Mouse (Mus musculus) embryo, embryonic 9.5 days (tissue): ENCODE measurements at regions not wholly inside any gene's neighbourhood (a gene's known extent, or its start where the extent isn't known, plus 50 kb on each side); places are given as distances from the start of the nearest gene placed in this dataset.

Source experiments
- DNase-seq: peaks from one replicate; pipeline ENCODE4 v3.0.0-alpha.2; 2017; ENCODE audit errors: extremely low spot score

DNA sequence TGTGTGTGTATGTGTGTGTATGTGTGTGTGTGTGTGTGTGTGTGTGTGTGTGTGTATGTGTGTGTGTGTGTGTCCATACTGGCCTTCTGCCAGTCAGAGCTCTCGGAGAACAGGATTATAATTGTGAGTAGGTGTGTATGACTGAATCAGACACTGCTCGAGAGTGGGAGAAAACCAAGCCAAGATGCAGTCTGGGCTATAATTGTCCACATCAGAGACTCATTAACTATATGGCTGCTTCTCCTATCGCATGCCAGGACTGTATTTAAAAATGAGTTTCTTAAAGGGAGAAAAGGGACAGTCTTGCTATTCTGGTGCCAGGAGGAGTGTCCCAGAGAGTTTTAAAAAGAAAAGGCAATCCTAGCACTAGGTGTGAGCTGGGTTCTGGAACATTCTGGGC, 58.7 kb upstream of the Adpgk start:
- no peak for DNase-seq

DNA sequence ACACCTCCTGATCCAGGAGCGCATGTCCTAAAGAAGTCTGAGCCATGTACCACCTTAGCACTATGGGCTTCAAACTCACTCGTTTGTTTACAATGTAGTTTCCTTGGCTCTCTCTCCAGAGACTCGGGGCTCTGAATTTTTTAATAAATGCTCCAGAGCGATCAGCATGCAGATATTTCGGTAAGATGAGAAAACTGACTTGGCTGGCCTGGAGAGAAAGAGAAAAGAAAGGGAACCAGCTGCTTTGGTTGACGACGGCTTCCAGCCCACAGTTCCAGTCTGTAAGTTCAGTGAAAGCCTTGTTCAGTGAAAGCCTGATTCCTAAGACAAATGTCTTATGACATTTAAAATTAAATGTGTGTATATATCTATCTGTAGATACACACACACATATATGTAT, 59.4 kb upstream of the Adpgk start:
- no peak for DNase-seq

DNA sequence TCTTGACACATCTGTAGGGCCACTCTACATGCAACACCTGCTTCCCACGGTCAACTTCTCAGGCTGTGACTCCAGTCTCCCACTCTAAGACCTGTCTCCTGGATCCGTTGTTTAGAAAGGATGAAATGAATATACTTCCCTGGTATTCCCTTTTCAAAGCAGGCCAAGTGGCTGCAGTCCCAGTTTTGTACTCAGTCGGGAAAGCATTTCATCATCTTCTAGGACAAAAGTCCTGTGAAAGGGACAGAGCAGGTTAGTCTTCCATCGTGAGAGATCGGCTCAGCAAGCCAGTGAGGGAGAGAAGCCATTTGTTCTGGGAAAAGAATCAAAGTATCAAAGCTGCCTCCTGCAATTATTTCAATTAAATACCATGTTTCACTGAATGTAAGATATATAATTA, 60.2 kb upstream of the Adpgk start:
- no peak for DNase-seq

DNA sequence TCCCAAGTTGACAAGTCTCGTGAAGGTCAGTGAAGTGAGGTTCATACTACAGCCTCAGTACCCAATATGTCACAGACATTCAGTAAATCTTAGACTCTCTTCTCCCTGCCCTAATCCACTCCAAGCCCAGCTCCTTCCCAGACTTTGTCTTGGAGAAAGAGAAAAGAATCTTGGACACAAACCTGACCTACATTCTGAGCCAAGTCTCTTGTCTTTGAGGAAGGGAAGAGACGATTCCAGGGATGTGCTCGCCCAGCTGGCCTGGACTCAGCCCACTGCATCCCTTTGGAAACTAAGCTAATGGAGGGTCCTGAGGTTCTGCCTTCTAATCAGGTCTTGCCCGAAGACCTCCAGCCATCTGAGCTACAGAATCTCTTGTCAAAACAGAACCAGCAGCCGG, 61.2 kb upstream of the Adpgk start:
- no peak for DNase-seq

DNA sequence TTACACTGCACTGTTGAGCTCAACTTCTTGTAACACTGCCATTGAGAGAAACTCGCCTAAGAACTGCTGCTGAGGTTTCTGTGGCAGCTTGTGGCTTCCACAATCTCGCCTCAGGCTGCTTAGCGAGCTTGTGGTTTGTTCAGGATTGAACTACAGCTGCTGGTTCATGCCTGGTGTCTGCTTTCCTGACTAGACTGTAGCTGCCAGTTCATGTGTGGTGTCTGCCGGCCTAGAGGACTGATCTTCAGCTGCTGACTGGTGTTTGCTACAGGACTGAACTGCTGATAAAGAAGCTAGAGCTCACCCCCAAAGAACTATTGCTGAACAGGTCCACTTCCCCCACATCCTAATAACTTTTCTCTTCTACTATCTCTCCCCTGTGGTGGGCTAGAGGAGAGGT, 63.4 kb upstream of the Adpgk start:
- no peak for DNase-seq

DNA sequence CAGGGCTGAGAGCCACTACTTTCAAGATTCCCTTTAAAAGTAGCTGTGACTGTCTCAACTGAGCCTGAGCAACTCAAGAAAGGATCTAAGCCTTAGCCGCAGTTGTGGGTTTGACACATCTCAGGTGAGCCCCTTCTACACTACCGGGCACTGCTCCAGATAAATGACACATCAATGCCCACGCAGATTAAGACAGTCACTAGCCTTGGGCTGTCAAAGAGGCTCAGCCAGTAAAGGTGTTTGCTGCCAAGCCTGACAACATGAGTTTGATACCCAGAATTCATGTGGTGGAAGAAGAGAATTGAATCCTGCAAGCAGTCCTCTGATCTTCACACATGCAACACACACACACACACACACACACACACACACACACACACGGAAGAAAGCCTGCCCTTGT, 65.0 kb upstream of the Adpgk start:
- DNase-seq: no peak

DNA sequence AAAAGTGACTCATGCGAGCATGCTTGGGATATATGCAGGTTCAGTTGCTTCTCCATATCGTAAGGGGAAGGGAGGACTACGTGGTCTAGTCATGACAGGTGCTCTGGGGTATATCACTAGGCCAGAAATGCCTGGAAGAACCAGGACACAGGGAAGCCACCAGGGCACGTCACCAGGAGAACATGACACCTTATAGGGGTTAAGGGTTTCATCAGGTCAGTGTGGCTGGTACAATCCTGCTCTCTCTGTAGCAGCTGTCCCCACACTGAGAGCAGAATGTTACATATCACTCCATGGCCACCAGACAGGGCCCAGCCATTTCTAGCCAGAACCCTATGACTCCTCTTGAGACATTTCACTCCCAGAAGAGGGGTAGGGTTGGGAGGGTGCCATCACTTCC, 72.1 kb upstream of the Adpgk start:
- no peak for DNase-seq

DNA sequence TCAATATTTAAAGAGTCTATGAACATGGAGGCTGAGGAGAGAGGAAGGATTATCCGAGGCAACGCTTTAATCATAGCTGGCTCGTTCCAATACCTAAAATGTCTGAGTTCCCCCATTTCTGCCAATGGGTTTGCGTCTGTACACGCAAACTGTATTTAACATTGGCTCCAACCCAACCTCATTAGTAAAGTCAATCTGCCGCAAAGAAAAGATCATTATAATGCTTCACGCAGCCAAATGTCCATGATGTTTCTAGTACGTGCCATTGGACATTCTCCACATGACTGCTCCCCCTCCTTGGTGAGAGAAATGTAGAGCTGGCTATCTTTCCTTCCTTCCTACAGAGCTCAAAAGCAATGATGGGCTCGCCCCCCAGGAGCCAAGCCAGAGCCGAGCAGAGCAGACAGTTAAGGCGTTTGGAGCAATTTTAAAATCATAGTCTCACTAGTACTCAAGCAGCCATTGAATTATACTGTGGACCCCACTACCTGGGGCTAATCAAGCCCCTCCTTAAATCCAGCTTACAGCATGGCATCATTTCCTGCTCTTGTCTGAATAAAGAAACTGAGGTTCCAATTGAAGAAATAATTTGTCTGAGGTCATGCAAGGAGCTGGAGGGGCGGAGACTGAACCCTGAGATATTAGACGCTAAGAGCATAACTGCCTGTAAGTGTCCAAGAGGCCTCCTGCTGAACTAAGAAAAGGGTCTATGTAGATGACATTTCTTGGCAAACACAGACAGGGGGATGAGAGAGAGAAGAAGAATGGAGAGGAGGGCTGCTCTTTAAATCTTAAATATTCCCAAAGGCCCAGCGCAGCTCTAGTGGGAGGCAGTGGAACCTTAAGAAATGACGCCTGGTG, 88.5 kb upstream of the Adpgk start:
- DNase-seq: no peak

DNA sequence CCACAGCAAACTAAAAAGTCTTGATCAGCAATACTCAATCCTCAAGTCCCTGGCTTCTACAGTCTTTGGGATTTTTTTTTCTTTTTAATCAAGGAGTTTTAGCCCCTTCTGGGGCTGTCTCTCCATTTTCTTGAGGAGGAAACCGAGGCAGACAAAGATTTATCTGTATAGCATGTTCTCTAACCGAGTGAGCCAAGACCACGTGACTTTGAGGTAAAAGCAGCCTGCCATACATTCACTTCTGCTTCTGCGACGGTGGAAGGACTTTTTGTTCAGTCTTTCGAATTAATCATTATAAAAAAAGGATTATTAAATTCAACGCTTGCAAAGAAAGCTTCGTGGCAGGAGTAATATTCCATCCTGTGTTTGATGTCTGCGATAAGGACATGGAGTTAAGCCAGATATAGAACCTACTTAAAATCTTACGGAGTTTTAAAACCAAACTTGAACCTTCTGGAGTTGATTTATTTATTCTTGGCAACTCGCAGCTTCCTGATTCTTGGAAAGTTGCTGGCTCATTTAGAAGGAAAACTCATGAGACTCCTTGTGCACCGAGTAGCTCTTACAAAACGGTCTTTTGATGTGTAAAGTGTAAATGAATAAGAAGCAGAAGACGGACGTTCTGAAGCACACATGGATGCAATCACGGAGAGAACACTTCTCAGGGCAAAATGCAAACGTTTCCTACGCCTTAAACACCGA, 91.7 kb upstream of the Adpgk start:
- DNase-seq: no peak

DNA sequence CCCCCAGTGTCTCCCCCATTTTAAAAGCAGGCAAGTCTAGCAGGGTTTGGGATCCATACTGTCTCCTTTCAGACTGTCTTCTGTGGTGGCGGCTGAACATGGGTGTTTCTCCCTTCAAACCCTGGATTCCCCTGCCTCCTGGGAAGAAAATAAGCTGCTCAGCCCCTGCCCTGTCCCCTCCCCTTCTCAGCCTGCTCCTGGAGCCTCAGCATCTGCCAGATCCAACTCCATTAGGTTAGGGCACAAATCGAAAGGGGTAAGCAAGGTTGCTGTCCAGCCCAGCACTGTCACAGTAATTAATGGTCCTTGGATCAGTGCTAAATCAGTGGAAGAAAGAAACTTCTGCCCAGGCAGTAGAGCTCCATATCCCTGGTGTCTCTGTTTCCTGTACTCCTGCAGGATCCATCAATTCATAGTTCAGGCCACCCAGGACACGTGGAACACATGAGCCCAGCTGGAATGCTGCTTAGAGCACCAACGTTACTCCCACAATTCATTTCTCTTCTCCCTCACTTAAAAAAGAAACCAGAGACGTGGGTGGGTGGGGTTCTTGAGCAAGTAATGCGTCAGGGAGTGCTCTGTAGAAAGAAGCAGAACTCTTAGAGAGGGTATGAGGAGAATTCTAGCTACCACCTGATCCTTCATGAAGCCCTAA, 93.0 kb upstream of the Adpgk start:
- peak; percentile 7 for DNase-seq

DNA sequence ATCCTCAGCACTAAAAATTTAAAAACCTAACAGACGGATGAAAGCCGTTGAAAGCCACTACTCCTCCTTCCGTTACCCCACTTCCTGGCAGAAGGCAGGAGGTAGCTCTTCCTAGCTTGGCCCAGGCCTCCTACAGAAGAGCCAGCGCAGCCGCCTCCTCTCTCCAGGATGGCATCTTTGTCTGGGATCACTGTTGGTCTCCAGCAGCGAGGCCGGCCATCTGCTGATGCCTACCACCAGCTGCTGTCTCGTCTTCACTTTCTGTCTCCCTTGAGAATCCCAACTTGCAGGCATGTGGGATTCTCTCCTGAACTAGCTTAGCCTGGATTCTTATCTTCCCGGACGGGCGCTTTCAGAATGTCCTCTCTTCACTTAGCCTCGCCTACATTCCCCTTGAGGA, 93.9 kb upstream of the Adpgk start:
- no peak for DNase-seq

DNA sequence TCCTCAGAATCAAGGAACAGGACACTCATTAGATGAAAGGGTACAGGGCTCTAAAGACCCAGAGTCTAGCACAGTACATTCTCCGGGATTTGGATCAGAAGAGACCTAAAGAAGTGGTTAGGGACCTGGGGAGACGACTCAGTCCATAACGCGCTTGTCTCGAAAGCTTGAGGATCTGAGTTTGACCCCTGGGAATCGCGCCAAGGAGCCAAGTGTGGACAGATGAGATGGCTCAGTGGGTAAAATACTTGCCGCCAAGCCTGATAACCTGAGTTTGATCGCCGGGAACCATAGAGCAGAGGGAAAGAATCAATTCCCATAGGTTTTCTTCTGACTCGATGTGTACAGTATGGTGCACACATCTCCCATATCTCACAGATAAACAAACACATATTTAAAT, 97.4 kb upstream of the Adpgk start:
- no peak for DNase-seq

DNA sequence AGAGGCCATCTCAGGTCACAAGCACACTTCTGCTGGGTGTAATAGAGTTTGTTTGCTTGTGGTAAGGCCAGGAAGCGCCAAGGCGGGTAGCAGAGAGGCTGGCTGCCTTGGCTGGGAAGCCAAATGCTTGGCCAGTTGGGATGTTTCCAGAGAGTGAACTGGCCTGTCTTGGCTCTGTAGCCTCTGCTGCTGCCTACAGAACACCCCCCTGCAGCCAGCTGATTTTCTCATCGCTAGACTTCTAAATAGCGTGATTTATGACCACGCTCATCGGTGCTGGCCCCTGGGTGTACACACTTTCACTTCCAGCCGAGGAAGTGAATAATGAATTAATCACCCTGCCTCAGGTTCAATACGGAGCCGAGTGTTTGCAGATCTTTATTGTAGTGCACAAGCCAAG, 102.2 kb upstream of the Adpgk start:
- peak; percentile 24 for DNase-seq

DNA sequence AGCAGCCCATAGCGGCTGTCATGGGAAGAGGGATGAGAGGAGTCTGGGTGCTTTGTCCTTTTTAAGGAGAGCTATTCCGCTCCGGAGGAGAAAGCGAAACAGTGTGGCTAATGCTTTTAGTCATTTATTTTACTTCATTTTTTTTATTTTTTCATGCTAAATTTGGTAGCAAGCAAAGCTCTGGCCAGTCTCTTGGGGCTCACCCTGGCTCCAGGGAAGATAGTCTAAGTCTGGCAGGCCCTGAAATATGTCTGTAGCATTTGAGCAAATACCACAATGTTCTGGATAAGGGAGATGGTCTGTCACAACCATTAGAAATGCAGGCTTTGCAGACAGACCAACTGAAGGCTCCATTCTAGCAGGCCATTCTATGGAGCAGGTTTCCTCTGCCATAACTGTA, 102.9 kb upstream of the Adpgk start:
- no peak for DNase-seq

DNA sequence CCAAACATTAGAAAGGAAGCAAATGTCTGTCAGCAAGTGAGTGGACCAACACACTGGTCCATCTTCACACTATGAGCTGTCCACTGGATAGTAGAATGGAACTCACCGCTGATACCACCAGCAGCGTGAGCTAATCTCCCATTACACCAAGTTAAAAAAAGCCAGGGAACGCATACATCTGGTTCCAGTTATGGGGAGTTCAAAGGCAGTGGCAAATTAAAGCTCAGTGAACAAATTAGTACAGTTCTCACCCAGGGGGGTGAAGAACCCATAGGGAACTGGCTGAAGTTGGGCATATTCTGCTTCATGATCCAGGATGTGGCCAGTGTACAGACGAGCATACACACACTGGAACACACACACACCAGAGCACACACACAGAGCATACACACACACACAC, 105.0 kb upstream of the Adpgk start:
- DNase-seq: peak; percentile 19

DNA sequence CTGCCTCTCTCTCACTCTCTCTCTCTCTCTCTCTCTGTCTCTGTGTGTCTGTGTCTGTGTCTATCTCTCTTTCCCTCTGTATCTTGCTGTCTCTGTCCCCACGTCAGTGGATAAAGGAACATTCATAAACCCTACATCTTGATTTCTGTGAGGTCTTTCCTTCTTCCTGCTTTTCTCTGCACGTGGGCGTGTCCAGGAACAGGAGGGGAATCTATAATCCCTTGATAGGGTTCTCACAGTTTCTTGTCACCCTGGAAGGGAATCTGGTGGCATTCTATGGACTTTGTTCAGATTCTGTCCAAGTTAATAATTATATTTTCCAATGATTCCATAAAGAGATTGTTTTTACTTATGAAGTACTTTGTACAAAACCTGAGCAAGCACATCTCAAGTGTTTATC, 107.3 kb upstream of the Adpgk start:
- DNase-seq: no peak

DNA sequence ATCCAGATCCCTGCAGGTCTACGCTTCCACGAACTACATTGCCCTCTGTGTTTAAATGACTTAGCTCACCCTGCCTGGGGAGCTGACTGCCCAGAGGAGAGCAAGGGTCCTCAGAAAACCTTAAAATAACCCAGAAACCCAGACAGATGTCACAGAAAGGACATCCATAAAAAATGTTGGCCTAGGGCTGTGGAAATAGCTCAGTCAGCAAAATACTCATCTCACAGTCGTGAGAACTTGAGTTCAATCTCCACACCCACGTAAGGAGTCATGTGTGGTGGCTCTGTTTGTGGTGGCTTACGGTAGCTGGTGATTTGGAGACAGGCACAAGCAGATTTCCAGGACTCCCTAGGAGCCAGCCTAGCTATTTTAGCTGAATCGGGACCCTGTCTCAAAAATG, 108.5 kb upstream of the Adpgk start:
- no peak for DNase-seq

DNA sequence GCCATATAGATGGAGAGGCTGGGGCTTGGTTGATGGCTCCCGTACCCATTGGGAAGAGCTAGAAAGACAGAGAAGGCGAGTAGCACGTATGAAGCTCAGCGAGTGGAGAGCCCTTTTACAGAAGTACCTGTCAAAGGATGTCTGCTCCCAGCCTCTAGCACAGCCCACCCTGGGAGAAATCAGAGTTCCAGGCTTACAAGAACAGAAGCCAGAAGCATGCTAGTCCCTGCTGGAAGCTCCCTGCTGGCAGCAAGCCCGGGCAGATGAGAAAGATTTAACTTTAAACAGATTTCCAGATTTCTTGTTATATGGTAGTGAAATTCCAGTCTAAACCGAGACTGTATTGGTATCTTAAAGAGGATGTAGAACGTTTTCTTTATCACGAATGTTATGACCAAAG, 108.9 kb upstream of the Adpgk start:
- DNase-seq: no peak

DNA sequence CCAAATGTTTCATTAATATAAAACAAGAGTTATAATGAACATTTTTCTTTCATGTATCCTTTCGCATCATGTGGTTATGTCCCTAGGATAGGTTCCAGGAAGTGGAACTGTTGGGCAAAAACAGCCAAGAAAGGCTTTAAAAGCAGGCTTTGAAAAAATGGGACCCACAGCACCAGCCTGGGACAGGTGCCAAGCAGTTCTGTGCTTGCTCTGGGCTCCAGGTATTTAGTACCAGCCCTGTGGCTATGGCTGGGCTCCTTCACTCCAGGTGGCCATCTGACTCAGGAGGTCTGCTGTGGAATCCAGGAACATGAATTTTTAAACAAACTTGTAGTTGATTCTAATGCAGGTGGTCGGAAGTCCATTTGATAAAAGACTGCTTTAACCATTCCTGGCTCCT, 119.8 kb upstream of the Adpgk start:
- no peak for DNase-seq

DNA sequence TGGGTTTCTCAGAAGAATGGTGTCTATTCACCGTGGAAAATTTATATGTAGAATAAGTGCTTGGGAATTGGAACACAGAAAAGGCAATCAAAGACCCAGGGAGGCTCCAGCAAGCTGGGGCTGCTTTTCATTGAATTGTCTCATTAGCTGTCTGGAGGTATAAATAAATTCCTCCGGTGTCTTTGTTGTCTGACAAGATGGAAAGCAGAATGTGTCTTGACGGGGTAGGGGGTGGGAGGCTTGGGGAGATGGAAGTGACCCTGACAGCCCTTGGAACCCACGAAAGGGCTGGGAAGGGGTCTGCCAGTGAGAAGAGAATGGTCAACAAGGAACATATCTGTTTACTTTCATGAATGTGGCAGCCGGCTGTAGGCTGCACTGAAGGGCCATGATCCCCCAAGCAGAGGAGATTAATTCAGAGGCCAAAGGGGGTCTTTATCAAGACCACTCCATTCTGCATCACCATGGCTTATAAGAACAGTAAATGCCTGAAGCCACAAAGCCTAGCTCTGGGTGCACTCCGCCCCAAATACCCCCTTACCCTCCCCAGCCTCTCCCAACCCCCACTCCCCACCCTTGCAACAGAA, 127.2 kb upstream of the Neo1 start:
- DNase-seq: peak; percentile 26

DNA sequence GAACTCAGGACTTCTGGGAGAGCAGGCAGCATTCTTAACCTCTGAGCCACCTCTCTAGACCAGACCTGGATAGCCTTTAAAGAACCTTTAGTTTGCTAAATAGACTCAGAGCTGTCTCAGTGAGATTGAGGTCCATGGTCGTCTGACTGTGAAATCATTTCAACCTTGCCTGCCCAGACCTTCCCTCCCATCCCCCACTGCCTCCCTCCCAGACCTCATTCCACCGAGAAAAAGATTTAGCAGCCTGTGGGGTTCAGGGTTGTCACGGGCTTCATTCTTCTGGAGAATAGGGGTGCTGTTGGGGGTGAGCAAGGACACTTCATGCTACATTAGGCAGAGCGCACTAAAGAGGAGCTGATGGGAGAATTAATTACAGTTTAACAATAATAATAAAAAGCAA, 126.7 kb upstream of the Neo1 start:
- DNase-seq: peak; percentile 37

DNA sequence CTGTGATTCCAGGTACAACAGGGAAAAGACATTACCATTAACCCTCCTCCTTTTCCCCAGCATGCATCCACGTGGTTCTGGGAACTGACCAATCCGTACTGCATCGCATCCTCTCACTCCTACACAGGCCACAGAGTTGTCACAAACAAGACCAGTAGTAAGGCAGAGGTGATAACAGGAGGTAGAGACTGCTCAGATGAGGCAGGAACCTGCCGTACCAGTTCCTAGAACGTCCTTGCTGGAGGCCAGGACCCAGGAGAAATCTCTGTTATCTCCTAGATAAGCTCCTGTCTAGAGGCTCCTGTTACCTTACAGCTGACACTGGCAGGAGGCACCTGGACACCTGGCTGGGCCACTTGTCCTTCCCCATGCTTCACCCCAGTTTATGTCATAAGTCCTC, 121.4 kb upstream of the Neo1 start:
- DNase-seq: no peak

DNA sequence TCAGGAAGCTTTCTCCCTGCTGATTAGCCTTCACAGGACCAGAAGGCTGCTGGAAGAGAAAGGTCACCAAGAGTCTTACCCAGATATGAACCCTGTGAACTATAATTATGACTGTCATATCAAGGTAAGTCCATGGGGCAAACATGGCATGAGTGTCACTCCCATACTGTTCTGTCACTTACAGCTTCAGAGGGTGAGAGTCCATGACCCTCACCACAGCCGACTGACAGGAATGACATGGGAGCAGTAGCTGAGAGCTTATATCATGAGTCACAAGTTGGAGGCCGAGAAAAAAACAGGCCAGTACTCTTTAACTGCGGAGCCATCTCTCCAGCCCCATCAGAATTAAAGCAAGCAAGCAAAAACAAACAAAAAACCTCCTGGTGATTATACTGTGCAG, 117.7 kb upstream of the Neo1 start:
- no peak for DNase-seq
